Mouse (Mus musculus) midbrain, embryonic 14.5 days (tissue): ENCODE data around the gene Cftr. TPM values are rescaled to one million over a fixed set of nuclear protein-coding genes. Genes with fewer than 3 reads are reported as not detected.

ENCODE experiments used
- ATAC-seq: fragments of 200-750 bp; cut with Nextera tagmentation; 2 replicates; pipeline ENCODE4 v1.8.0; 2017; ENCODE audit warnings: moderate number of reproducible peaks, moderate library complexity; ENCODE audit not compliant: low FRiP score, low TSS enrichment
- DNase-seq: peaks from one replicate; pipeline ENCODE4 v3.0.0-alpha.2; 2015
- H3K27ac ChIP-seq: fragments of 300-500 bp; sonication (generic); replicated peaks from 2 replicates; pipeline ENCODE4 v1.5.1; 2014; ENCODE audit warnings: mild to moderate bottlenecking, low read depth, low read length, moderate library complexity
- H3K27me3 ChIP-seq: fragments of 300-500 bp; sonication (generic); 2 replicates; pipeline ENCODE4 v1.6.1; 2014; ENCODE audit warnings: low read length, control low read depth, mixed read lengths; ENCODE audit not compliant: control insufficient read depth, insufficient read depth
- H3K36me3 ChIP-seq: fragments of 300-500 bp; sonication (generic); 2 replicates; pipeline ENCODE4 v1.6.1; 2014; ENCODE audit warnings: low read length, control low read depth; ENCODE audit not compliant: control insufficient read depth, insufficient read depth
- H3K4me1 ChIP-seq: fragments of 300-500 bp; sonication (generic); 2 replicates; pipeline ENCODE4 v1.6.1; 2014; ENCODE audit warnings: mild to moderate bottlenecking, antibody characterized with exemption, low read length, control low read depth; ENCODE audit not compliant: control insufficient read depth, insufficient read depth
- H3K4me2 ChIP-seq: fragments of 300-500 bp; sonication (generic); 2 replicates; pipeline ENCODE4 v1.6.1; 2014; ENCODE audit warnings: mild to moderate bottlenecking, low read length, moderate library complexity
- H3K4me3 ChIP-seq: fragments of 300-500 bp; sonication (generic); replicated peaks from 2 replicates; pipeline ENCODE4 v1.5.1; 2014; ENCODE audit warnings: low read depth, low read length
- H3K9ac ChIP-seq: fragments of 300-500 bp; sonication (generic); replicated peaks from 2 replicates; pipeline ENCODE4 v1.6.1; 2014; ENCODE audit warnings: mild to moderate bottlenecking, low read length, moderate library complexity
- H3K9me3 ChIP-seq: fragments of 300-500 bp; sonication (generic); 2 replicates; pipeline ENCODE4 v1.6.1; 2016; ENCODE audit warnings: low read length, control low read depth, mixed read lengths; ENCODE audit not compliant: control insufficient read depth
- WGBS: fragments of 180-500 bp; shearing (Covaris S2); extraction: QIAGEN DNeasy Blood & Tissue Kit; methylation state at CpG from one replicate; pipeline ENCODE4 v1.1.7; 2014; 5-methylcytosine and 5-hydroxymethylcytosine counted together
- polyA plus RNA-seq: library from polyadenylated mRNA; unstranded; fragments of >200 nt; fragmentation: Nextera tagmentation; extraction: Ambion mirVana; gene quantifications from 2 replicates; pipeline ENCODE4 v1.2.1, GENCODE M21; 2014

Cftr gene
- polyA plus RNA-seq, 1 experiment from 2014 or later = 0.70 TPM

DNA sequence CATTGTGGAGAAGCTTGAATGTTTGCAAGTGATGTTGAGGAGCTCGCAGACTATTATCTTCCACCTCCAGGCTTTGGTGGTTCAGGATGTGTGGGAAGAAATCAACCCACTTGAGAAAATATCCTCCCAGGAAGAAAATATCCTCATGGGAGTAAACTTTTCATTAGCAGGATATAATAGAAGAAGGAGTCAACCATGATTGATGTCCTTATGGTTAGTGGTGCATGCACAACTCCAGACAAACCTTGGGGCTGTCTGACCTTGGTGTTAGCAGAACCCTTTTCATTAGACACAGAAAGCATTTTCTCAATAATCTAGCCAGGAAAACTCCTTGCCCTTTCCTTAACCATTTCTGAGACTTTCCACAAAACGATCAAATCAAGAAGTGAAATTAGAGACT, 173.8 kb downstream of the Cftr start:
- H3K4me3 ChIP-seq = no peak overlapping the region
- H3K9ac ChIP-seq = no peak overlapping the region
- no peak overlapping the region for H3K4me2 ChIP-seq
- H3K9me3 ChIP-seq = no peaks in the 10 kb centered on the region
- no peaks in the 10 kb centered on the region for H3K27me3 ChIP-seq
- WGBS = 96% methylated on average over 2 of the region's 2 CpGs
- no peak for ATAC-seq
- H3K36me3 ChIP-seq = no peaks in the 10 kb centered on the region
- H3K27ac ChIP-seq = no peak overlapping the region
- H3K4me1 ChIP-seq = no peaks in the 10 kb centered on the region
- no peak for DNase-seq

DNA sequence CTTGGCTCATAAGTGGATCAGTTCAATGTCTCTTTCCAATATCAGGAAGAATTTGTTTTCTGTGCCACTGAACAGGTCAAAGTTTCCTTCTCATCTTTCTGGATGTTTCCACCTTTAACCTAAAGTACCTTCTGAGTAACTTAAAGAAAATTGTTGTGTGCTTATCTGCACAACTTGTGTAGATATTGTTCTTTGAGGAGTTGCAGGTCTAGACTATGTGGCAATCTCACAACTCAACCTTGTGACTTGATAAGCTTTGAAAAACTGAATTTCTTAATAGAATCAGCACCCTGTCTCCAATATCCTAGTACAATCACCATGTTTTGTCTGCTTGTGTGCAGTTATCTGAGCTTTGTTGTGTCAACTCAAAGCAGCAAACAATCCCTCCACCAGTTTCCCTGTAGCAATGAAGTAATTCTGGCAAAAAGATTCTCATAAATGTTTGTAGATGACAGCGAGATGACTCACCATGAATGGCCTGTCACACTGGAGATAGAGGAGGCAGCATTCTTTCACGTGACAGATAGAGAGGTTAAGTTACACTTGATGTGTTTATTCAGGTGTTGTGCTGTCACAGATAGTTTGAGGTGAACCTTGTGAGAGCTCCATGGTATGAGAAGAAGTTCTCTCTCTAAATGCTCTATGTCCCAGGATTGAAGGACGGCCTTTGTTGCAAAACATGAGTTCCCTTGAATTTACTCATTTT, 178.8 kb downstream of the Cftr start:
- DNase-seq (no peak), ATAC-seq (no peak)
- Histone ChIP-seq H3K27ac (no peak overlapping the region), H3K9me3 (no peaks in the 10 kb centered on the region), H3K4me3 (no peak overlapping the region), H3K27me3 (no peaks in the 10 kb centered on the region), H3K9ac (no peak overlapping the region), H3K4me2 (no peak overlapping the region), H3K4me1 (no peaks in the 10 kb centered on the region), H3K36me3 (no peaks in the 10 kb centered on the region)
- 80% methylated on average over 3 of the region's 3 CpGs for WGBS

DNA sequence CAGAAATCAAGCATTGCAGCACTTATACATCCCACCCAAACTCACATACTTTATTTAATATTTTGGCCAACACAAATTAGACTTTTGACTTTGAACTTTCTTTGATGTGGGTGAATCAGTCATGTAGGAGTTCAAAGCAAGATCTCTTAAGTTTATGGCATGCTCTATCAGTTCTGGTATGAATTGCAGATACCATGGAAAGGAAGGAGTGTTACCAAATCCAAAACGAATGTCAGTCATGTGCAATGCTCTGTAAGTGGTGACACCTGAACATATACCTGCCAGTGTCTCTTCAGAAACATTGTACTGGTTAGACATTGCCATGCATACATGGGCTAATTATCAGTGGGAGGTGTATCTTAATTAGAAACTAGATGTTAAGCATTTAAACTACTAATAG, 189.7 kb downstream of the Cftr start:
- Histone ChIP-seq H3K27ac (no peak overlapping the region), H3K4me2 (no peak overlapping the region), H3K27me3 (no peaks in the 10 kb centered on the region), H3K4me1 (no peaks in the 10 kb centered on the region), H3K36me3 (no peaks in the 10 kb centered on the region), H3K9ac (no peak overlapping the region), H3K4me3 (no peak overlapping the region), H3K9me3 (no peaks in the 10 kb centered on the region)
- DNase-seq = no peak
- ATAC-seq = no peak
- 77% methylated on average over 1 of the region's 1 CpGs for WGBS

DNA sequence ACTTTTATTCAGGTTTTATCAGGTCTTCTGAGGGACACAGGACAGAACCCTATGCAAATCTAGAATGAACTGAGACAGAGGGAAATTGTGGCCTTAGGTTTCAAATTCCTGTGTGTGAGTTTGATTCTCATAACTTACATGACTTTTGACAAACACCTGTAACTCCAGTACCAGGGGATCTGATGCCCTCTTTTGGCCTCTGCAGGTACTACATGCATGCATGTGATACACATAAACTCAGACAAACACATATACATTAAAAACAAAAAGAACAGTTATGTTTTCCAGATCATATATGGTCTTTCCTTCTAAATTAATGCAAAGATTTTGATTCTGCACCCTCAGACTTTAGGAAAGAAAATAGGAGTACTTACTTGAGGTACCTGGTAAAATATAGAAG, 190.5 kb downstream of the Cftr start:
- no peak overlapping the region for H3K9ac ChIP-seq
- no peak overlapping the region for H3K27ac ChIP-seq
- H3K4me1 ChIP-seq = no peaks in the 10 kb centered on the region
- DNase-seq = no peak
- H3K4me3 ChIP-seq = no peak overlapping the region
- H3K27me3 ChIP-seq = no peaks in the 10 kb centered on the region
- no peaks in the 10 kb centered on the region for H3K9me3 ChIP-seq
- no peak for ATAC-seq
- H3K36me3 ChIP-seq = no peaks in the 10 kb centered on the region
- H3K4me2 ChIP-seq = no peak overlapping the region

DNA sequence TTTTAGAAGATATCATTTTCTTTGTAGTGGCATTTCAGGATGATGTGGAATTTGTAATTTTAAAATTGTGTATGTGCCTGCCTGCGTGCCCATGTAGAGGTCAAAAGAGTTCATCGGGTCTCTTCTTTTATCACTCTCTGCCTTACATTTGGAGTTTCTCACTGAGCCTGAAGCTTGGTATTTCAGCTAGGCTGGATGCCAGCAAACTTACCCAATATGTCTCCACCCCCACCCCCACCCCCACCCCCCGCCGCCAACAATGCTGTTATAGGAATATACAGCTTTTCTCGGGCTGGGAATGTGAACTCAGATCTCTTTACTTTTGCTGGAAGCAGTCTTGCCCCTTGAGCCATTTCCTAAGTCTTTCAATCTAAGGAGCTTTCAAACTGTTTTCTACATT, 191.7 kb downstream of the Cftr start:
- Histone ChIP-seq H3K36me3 (0 out of 2 replicates have a peak, but pooled peaks cover 2% of the 10 kb centered on the region), H3K9me3 (no peaks in the 10 kb centered on the region), H3K4me2 (no peak overlapping the region), H3K27ac (no peak overlapping the region), H3K4me3 (no peak overlapping the region), H3K4me1 (no peaks in the 10 kb centered on the region), H3K27me3 (no peaks in the 10 kb centered on the region), H3K9ac (no peak overlapping the region)
- WGBS = 90% methylated on average over 5 of the region's 5 CpGs
- DNase-seq = no peak
- ATAC-seq = no peak

DNA sequence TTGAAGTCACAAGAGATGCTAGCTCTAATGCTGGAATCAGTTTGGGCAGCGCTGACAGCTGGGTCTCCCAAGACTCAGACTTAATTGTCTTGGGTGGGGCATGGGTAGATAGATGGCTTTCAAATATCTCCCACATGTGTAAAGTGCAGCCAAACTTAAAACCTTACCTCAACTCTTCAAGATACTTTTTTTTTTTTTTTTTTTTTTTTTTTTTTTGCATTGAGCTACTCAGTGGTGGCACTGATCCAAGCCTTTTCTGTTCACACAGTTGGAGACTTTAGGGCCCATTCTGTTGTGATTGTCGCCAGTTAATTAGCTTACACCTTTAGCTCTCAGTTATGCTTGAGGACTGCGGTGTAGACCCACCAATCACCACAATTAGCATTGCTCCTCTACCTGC, 198.6 kb downstream of the Cftr start:
- Histone ChIP-seq H3K27me3 (no peaks in the 10 kb centered on the region), H3K4me1 (no peaks in the 10 kb centered on the region), H3K36me3 (0 out of 2 replicates have a peak, but pooled peaks cover 19% of the 10 kb centered on the region), H3K27ac (no peak overlapping the region), H3K9me3 (no peaks in the 10 kb centered on the region), H3K4me2 (no peak overlapping the region), H3K4me3 (no peak overlapping the region), H3K9ac (no peak overlapping the region)
- WGBS = 55% methylated on average over 3 of the region's 3 CpGs
- no peak for ATAC-seq
- DNase-seq = no peak

DNA sequence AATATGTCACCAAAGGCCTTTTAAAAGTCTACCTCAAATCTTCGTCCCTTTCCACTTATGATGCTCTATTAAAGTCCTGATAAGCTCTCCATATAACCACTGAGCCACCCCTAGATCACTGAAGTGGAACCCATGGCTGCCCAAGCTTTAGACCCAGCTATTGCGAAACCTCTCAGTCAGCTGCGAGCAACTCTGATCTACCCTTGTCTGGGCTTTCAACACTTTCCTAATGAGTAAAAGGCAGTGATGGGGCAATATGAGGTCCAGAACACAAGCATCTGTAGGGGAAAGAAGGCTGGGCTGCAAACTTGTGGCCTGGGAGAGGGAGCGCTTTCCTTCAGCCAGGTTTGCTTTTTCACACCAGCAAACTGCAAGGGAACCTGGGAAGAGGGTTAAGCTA, 199.2 kb downstream of the Cftr start:
- no peak overlapping the region for H3K4me3 ChIP-seq
- 0 out of 2 replicates have a peak, but pooled peaks cover 19% of the 10 kb centered on the region for H3K36me3 ChIP-seq
- no peaks in the 10 kb centered on the region for H3K9me3 ChIP-seq
- WGBS = 91% methylated on average over 4 of the region's 4 CpGs
- ATAC-seq (no peak), DNase-seq (no peak)
- H3K4me2 ChIP-seq = no peak overlapping the region
- H3K9ac ChIP-seq = no peak overlapping the region
- H3K27ac ChIP-seq = no peak overlapping the region
- H3K27me3 ChIP-seq = no peaks in the 10 kb centered on the region
- H3K4me1 ChIP-seq = no peaks in the 10 kb centered on the region

Other genes with a start within 250 kb of the Cftr start
- gene Wnt2, start 140.1 kb upstream of the Cftr start, polyA plus RNA-seq = 0.24 and 0.34 TPM in 2 replicates
- not detected in 2 replicates for gene Asz1, start 61.6 kb upstream of the Cftr start, polyA plus RNA-seq